Mouse (Mus musculus): ENCODE results near the gene Cidec.

Gene Cidec

GRCm38 (mm10) chr6:113377172-113377495 lies 58.4 kb downstream of the Cidec start:
- in situ Hi-C loops (cut with MboI, MseI): loop anchor here (5.0 kb wide), 2 partner anchors 50 to 330 kb away; partner anchors contain the start of genes Ogg1 and Thumpd3

Data from T-helper 2 cell (primary cell).